Mouse (Mus musculus) T-helper 1 cell (primary cell): Measurements from ENCODE around the gene Cyp2d22.
"Not testable (repeated sequence)": the region's sequence is repeated elsewhere in the genome, so short reads cannot be mapped to it uniquely, and the experiment has no call there.

Experiments used
- in situ Hi-C: fragments of 300-600 bp; cut with MboI, MseI; formaldehyde crosslinking; loops from one replicate; pipeline ENCODE4 v1.15.1; 2025; ENCODE audit warnings: high pct_unique_total_duplicates

The Cyp2d22 gene

GRCm38 (mm10) chr15:82379871-82380713, at the start of gene Cyp2d22:
Gene Cyp2d22 (minus strand): TSS chr15:82380260.
- in situ Hi-C loops, result no loop called here

- in situ Hi-C loops, result no loop called here
Measured at GRCm38 (mm10) chr15:82423471-82423870, 43.4 kb upstream of the Cyp2d22 start.

- in situ Hi-C loops, result no loop called here
Measured at GRCm38 (mm10) chr15:82422935-82423334, 42.9 kb upstream of the Cyp2d22 start.

GRCm38 (mm10) chr15:82418616-82419015, 38.6 kb upstream of the Cyp2d22 start:
- in situ Hi-C loops, result no loop called here

DNA sequence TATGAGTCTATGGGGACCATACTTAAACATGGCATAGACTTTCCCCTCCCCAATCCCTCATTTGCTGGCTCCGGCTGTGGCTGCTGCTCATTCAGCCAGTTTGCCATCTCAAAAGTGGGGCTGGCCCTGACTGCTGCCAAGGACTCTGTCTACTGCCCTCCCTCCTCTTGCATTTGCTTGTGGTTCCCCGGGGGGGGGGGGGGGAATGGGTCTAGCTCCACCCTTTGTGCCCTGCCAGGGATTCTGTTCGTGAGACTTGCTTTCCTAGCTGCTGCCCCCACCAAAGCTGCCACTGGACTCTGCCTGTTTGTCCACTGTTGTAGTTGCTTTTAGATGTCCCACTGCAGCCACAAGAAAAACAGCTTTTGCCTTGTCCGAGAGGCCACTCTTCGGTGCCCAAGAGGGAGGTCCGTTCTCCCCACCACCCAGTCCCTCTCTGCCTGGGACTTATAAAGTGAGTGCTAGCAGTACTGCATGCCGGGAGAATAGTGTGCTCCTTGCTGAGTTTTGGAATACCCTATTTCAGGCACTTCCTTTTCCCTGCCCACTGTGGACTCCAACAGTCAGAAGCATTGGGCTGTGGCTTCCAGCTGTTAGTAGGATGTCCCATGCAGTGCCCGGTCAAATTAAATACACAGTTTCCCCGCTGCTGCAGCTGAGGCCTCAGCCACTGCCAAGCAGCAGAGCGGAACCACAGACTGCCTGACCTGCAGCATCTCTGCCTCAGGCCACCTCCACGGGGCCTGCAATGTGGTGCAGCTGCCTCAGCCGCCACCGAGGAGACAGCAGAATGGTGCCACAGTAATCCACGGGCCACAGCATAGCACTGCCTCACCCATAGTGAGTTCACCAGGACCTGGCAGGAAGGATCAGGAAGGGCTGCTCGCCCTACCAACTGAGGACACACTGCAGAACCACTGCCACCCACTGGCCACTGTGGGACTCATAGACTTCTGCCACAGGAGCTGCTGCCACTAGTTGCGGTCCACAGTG, 37.0 kb upstream of the Cyp2d22 start:
- in situ Hi-C loops, result no loop called here

DNA sequence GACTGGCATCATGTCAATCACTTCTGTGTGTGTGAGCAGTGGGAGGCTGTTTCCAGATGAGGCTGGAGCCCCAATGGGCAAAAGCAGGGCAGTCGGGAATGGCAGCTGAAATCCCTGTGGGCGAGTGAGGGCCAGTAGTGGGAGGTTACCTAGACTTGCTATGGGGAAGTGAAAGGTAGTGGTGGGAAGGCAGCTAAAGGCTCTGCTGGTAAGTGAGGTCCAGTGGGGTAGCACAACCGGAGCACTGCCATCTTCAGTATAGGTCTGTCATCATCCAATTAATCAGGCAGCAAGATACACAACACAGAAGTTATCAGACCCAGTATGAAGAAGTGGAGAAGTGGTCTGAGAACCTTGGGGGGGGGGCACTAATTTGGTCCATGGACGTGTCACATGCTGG, 27.5 kb upstream of the Cyp2d22 start:
- in situ Hi-C loops, result no loop called here

DNA sequence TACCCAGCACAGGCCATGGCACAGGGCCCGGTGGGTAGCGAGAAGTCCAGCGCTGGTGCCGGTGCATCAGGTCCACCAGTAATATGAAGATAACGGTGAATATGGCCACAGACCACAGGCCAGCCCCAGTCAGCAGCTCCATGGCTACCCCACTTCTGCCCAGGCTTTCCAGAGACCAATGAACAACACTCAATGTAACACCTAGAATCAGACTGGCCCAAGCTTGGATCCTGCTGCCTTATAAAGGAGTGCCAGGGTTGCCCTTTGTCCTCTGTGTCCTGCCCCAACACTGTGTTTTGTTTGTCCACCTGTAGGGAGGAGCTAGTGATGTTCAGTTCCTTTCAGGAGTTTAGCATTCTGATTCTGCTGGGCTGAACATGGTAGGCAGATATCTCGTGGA, 26.9 kb upstream of the Cyp2d22 start, which contains the start of gene Cyp2d10:
Gene Cyp2d10 (minus strand): TSS at position 215 of the 400 bp plus-strand sequence.
- in situ Hi-C loops, result no loop called here

GRCm38 (mm10) chr15:82404163-82404562, 24.1 kb upstream of the Cyp2d22 start:
- in situ Hi-C loops, result no loop called here

- in situ Hi-C loops, result no loop called here
Measured at GRCm38 (mm10) chr15:82403606-82404005, 23.5 kb upstream of the Cyp2d22 start.

GRCm38 (mm10) chr15:82402741-82403140, 22.7 kb upstream of the Cyp2d22 start:
- in situ Hi-C loops, result no loop called here

- in situ Hi-C loops, result no loop called here
Measured at GRCm38 (mm10) chr15:82402106-82402505, 22.0 kb upstream of the Cyp2d22 start.

GRCm38 (mm10) chr15:82401516-82401915, 21.5 kb upstream of the Cyp2d22 start:
- in situ Hi-C loops, result no loop called here

DNA sequence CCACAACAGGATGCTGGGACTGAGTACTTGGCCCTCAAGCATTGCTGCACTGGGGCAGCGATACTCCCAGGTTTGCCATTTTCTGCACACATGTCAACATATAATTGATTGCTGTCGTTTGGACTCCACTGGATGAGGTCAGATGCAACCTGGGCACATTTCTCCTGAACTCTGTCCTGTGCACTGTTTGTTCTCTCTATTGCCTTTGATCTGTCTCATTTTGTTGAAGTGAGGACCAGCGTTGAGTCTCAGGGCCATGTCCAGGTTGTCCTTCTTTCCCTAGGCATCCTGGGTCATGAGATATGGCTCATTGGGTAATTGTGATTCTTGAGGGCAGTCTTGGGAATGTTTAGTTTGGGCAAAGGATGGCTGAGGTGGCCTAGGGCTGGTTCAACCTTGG, 15.9 kb upstream of the Cyp2d22 start:
- in situ Hi-C loops, result not testable (repeated sequence)

DNA sequence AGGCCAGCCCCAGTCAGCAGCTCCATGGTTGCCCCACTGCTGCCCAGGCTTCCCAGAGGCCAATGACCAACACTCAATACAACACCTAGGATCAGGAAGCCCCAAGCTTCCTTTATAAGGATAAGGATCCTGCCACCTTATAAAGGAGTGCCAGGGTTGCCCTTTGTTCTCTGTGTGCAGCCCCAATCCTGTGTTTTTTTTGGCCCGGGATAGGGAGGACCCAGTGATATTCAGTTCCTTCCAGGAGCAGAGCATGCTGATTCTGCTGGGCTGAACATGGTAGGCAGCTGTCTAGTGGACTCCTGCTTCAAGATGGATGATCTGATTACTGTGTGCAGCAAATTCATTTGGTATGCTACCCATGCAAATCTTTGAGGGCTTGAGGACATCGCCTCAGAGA, 13.9 kb upstream of the Cyp2d22 start, which contains the start of gene Cyp2d11:
Gene Cyp2d11 (minus strand): TSS at position 101 of the 400 bp plus-strand sequence.
- in situ Hi-C loops, result loop anchor here (5.0 kb wide), 2 partner anchors 58 to 82 kb away; no protein-coding TSS in a partner anchor

GRCm38 (mm10) chr15:82389916-82390315, 9.9 kb upstream of the Cyp2d22 start:
- in situ Hi-C loops, result loop anchor here (5.0 kb wide), 2 partner anchors 62 to 78 kb away; no protein-coding TSS in a partner anchor

DNA sequence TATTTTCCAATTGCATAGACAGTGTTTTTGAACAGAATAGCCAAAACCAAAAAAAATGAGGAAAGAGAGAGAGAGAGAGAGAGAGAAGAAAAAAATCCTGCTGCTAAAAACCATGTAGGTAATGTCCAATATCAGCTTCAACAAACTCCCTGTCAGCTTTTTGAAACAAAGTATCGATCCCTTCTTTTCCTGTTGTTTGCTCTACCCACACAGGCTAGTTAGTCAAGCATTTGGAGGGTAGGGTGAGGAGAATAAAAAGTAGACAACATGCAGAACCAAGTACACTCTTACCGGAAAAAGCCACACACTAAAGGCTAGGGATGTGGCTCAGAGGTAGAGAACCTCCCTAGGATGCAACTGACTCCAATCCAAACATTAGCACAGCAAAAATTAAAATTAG, 5.7 kb upstream of the Cyp2d22 start:
- in situ Hi-C loops, result no loop called here

DNA sequence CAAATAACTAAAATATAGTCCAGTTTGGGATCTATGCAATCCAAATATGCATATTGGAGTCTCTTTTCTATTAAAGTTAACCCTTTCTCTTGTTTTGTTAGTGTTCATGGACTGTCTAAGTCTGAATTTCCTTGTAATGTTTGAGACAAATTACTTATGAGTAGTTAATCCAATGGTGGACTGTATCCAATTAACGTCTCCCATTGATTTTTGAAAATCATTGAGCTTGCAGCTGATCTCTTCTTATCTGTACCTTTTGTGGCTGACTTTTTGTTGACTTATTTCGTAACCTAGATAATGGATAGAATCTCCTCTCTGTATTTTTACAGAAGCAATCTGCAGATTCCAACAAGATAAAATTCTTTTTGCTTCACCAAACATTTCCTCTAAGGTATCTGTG, 2.4 kb upstream of the Cyp2d22 start:
- in situ Hi-C loops, result no loop called here

- in situ Hi-C loops, result no loop called here
Measured at GRCm38 (mm10) chr15:82380714-82381062, 628 bp upstream of the Cyp2d22 start.

- in situ Hi-C loops, result no loop called here
Measured at GRCm38 (mm10) chr15:82379511-82379870, 569 bp downstream of the Cyp2d22 start.

DNA sequence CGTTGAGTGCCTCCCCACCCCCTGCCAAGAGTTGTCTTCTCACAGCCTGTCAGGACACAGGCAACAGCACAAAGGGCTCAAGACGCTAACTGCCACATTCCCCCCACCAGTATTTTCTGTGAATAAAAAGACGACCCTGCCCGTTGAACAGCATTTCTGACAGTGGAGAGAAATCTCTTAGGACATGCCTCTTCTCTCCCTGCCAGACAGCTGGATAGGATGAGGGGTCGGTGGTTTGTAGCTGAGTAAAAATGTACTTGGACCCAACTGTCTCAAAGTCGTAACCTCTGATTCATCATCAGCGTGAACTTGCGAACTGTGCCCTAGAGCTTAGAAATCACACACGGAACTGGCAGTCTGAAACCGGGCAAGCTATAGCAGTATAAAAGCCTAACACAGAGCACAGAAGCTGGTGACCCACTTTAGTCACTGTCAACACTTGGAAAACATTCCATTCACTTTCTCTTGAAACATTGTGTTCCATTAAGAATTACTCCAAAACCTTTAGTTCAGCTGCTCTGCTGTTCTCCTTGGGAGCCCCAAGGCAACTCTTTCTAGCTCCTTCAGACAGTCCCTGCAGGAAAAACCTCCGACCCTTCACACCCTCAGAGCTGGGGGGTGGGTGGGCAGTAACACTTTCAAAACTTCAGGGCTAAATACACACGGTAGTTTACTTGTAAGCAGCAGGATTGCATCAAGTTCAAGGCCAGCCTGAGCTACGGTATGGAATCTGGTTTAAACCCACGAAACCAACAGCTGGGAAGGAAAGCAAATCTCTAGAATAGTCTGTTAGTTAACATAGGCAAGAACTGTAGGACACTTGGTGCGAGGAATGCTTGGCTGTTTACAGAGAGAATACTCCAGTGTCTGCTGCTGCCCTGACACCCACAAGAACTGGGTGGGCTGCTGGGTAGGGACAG, 1.5 kb downstream of the Cyp2d22 start:
- in situ Hi-C loops, result no loop called here

- in situ Hi-C loops, result no loop called here
Measured at GRCm38 (mm10) chr15:82377701-82378100, 2.4 kb downstream of the Cyp2d22 start.
